Mouse (Mus musculus) kidney, adult 2 months (tissue): ENCODE measurements around the gene Rs1.

ENCODE experiments used
- CTCF ChIP-seq: fragments of 200-500 bp; conservative IDR thresholded peaks from 2 replicates; pipeline ENCODE4 v1.5.1; 2011; ENCODE audit warnings: low read depth, mild to moderate bottlenecking, control low read depth, low read length, moderate library complexity, mixed read lengths; ENCODE audit not compliant: insufficient read depth, insufficient read length
- POLR2A ChIP-seq: fragments of 200-500 bp; IDR thresholded peaks from one replicate; pipeline ENCODE4 v1.6.1; 2011; ENCODE audit warnings: low read depth, low read length, control low read depth

DNA sequence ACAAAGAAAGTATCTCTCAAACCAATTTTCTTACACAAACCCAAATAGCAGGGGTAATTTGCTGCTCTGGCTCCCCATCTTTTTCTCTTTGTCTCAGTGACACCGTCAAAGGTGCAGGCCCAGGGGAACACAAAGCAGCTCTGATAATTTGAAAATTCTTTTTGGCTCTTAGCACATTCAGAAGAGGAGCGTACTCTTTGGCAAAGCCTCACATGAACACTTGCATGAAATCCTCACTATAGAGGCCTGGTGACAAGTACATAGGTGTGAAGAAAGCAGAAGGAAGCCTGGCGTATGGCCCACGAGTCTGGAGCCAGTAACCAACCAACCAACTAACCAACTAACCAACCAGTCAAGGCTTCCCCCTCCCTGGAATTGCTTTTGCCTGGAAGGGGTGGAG lies 27.1 kb downstream of the Rs1 start:
- TF ChIP-seq CTCF = no peak
- TF ChIP-seq POLR2A = no peak
